Mouse (Mus musculus): ENCODE data around the gene Fam13c. TPM values are rescaled to one million over a fixed set of nuclear protein-coding genes. Genes with fewer than 3 reads are reported as not detected.
A peak's percentile ranks its signal among the peaks of the same experiment; 100 is the strongest.

Gene Fam13c
- polyA plus RNA-seq, 1 experiment from 2014 or later: 10.1 TPM

DNA sequence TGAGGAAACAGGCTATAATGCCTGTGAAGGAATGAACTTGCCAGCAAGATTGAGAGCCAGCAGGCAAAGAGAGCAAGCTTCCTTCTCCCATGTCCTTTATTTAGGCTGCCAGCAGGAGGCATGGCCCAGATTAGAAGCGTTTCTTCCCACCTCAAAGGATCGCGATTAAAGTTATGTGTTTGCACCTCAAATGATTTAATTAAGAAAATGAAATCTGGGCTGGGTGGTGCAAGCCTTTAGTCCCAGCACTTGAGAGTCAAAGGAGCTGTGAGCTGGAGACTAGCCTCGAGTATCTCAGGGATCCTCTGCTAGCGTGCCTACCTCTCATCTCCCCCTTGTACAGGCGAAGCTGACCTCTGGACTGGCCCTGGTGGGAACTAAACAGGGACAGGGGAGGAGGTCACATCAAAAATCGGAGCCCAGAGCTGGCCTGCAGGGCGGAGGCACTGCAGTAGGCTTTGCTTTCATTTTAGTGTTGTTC lies 93.1 kb downstream of the Fam13c start:
- Histone ChIP-seq H3K27me3 (no peaks in the 10 kb centered on the region), H3K36me3 (no peaks in the 10 kb centered on the region), H3K4me1 (no peaks in the 10 kb centered on the region), H3K4me2 (no peak overlapping the region), H3K4me3 (no peak overlapping the region), H3K27ac (no peak overlapping the region), H3K9ac (no peak overlapping the region), H3K9me3 (no peaks in the 10 kb centered on the region)
- ATAC-seq (ENCODE audit: borderline replicate concordance, extremely low read depth, low FRiP score, low TSS enrichment): no peak
- 75% methylated on average over 8 of the region's 8 CpGs for WGBS

- Histone ChIP-seq H3K27ac (no peak overlapping the region), H3K4me3 (no peak overlapping the region), H3K36me3 (no peaks in the 10 kb centered on the region), H3K9ac (no peak overlapping the region), H3K27me3 (no peaks in the 10 kb centered on the region), H3K4me2 (no peak overlapping the region), H3K9me3 (no peaks in the 10 kb centered on the region), H3K4me1 (no peaks in the 10 kb centered on the region)
- WGBS: 71% methylated on average over 12 of the region's 12 CpGs
- no peak for ATAC-seq (ENCODE audit: borderline replicate concordance, extremely low read depth, low FRiP score, low TSS enrichment)
Measured at GRCm38 (mm10) chr10:70533986-70534385, 93.7 kb downstream of the Fam13c start.

GRCm38 (mm10) chr10:70534571-70534970 lies 94.3 kb downstream of the Fam13c start:
- no peak overlapping the region for H3K4me2 ChIP-seq
- no peak overlapping the region for H3K27ac ChIP-seq
- no peak overlapping the region for H3K4me3 ChIP-seq
- no peaks in the 10 kb centered on the region for H3K4me1 ChIP-seq
- no peak for ATAC-seq (ENCODE audit: borderline replicate concordance, extremely low read depth, low FRiP score, low TSS enrichment)
- no peaks in the 10 kb centered on the region for H3K9me3 ChIP-seq
- 92% methylated on average over 10 of the region's 10 CpGs for WGBS
- H3K36me3 ChIP-seq: no peaks in the 10 kb centered on the region
- no peaks in the 10 kb centered on the region for H3K27me3 ChIP-seq
- H3K9ac ChIP-seq: no peak overlapping the region

DNA sequence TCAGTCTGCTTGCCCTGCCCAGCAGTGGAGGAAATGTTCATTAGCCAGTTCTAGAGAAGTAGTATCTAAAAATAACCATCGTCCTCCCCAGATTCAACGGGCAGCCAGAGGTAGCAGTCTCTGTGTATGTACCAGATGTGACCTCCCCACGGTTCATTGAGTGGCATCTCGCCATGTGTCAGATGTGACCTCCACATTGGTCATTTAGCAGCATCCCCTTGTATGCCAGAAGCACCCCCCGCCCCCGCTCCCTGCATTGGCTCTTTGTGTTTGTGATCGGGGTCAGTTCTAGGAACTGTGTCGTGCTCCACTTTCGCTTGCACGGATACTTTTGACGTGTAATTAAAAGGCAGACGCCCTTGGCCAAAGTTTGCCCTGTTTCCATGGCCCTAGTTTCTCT lies 95.1 kb downstream of the Fam13c start:
- Histone ChIP-seq H3K4me2 (no peak overlapping the region), H3K9me3 (no peaks in the 10 kb centered on the region), H3K4me1 (no peaks in the 10 kb centered on the region), H3K36me3 (no peaks in the 10 kb centered on the region), H3K9ac (no peak overlapping the region), H3K4me3 (no peak overlapping the region), H3K27ac (no peak overlapping the region), H3K27me3 (no peaks in the 10 kb centered on the region)
- ATAC-seq (ENCODE audit: borderline replicate concordance, extremely low read depth, low FRiP score, low TSS enrichment): no peak
- 83% methylated on average over 12 of the region's 12 CpGs for WGBS

- Histone ChIP-seq H3K9me3 (no peaks in the 10 kb centered on the region), H3K9ac (no peak overlapping the region), H3K27ac (no peak overlapping the region), H3K4me3 (no peak overlapping the region), H3K4me2 (no peak overlapping the region), H3K36me3 (no peaks in the 10 kb centered on the region), H3K27me3 (no peaks in the 10 kb centered on the region), H3K4me1 (no peaks in the 10 kb centered on the region)
- no peak for ATAC-seq (ENCODE audit: borderline replicate concordance, extremely low read depth, low FRiP score, low TSS enrichment)
- 67% methylated on average over 10 of the region's 10 CpGs for WGBS
Measured at GRCm38 (mm10) chr10:70537694-70538093, 97.4 kb downstream of the Fam13c start.

- H3K36me3 ChIP-seq: no peaks in the 10 kb centered on the region
- H3K4me2 ChIP-seq: no peak overlapping the region
- H3K9me3 ChIP-seq: no peaks in the 10 kb centered on the region
- no peak overlapping the region for H3K9ac ChIP-seq
- no peaks in the 10 kb centered on the region for H3K4me1 ChIP-seq
- H3K27ac ChIP-seq: no peak overlapping the region
- no peak overlapping the region for H3K4me3 ChIP-seq
- H3K27me3 ChIP-seq: no peaks in the 10 kb centered on the region
- ATAC-seq (ENCODE audit: borderline replicate concordance, extremely low read depth, low FRiP score, low TSS enrichment): no peak
- 82% methylated on average over 9 of the region's 9 CpGs for WGBS
Measured at GRCm38 (mm10) chr10:70539251-70539650, 99.0 kb downstream of the Fam13c start.

- Histone ChIP-seq H3K36me3 (no peaks in the 10 kb centered on the region), H3K27ac (no peak overlapping the region), H3K4me1 (no peaks in the 10 kb centered on the region), H3K27me3 (no peaks in the 10 kb centered on the region), H3K9ac (no peak overlapping the region), H3K4me2 (no peak overlapping the region), H3K4me3 (no peak overlapping the region), H3K9me3 (no peaks in the 10 kb centered on the region)
- ATAC-seq (ENCODE audit: borderline replicate concordance, extremely low read depth, low FRiP score, low TSS enrichment): 0 out of 2 replicates have a peak, but pooled peaks have one; percentile 46
- 81% methylated on average over 9 of the region's 9 CpGs for WGBS
Measured at GRCm38 (mm10) chr10:70540456-70541195, 100.3 kb downstream of the Fam13c start.

DNA sequence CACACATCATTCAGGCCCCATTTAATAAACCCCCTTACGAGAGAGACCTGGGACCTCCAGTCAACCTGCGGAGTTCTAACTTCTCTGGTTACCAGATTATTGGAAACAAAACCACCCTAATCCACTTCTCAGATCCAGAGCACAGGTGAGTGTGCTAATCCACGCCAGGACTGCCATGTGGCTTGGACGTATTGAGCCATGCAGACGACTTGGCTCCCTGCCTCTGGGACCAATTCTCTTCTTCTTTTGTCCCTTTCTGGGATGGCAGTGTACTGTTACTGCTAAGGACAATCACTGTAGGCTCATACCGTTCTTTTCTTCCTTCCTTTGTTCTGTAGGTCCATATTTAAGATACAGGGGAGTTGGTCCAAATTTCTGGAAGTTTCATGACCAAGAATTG lies 102.6 kb downstream of the Fam13c start:
- Histone ChIP-seq H3K36me3 (no peaks in the 10 kb centered on the region), H3K9me3 (no peaks in the 10 kb centered on the region), H3K27ac (no peak overlapping the region), H3K4me1 (no peaks in the 10 kb centered on the region), H3K27me3 (no peaks in the 10 kb centered on the region), H3K4me2 (no peak overlapping the region), H3K4me3 (no peak overlapping the region), H3K9ac (no peak overlapping the region)
- no peak for ATAC-seq (ENCODE audit: borderline replicate concordance, extremely low read depth, low FRiP score, low TSS enrichment)
- WGBS: 76% methylated on average over 6 of the region's 6 CpGs

- H3K9ac ChIP-seq: no peak overlapping the region
- H3K36me3 ChIP-seq: no peaks in the 10 kb centered on the region
- ATAC-seq (ENCODE audit: borderline replicate concordance, extremely low read depth, low FRiP score, low TSS enrichment): no peak
- no peak overlapping the region for H3K4me2 ChIP-seq
- H3K4me1 ChIP-seq: no peaks in the 10 kb centered on the region
- H3K27ac ChIP-seq: no peak overlapping the region
- H3K27me3 ChIP-seq: no peaks in the 10 kb centered on the region
- WGBS: 85% methylated on average over 3 of the region's 3 CpGs
- H3K4me3 ChIP-seq: no peak overlapping the region
- H3K9me3 ChIP-seq: no peaks in the 10 kb centered on the region
Measured at GRCm38 (mm10) chr10:70552531-70552930, 112.2 kb downstream of the Fam13c start.

- no peak for ATAC-seq (ENCODE audit: borderline replicate concordance, extremely low read depth, low FRiP score, low TSS enrichment)
Measured at GRCm38 (mm10) chr10:70563636-70564035, 123.4 kb downstream of the Fam13c start.

GRCm38 (mm10) chr10:70581556-70582211 lies 141.4 kb downstream of the Fam13c start:
- Histone ChIP-seq H3K4me2 (no peak overlapping the region), H3K9me3 (no peaks in the 10 kb centered on the region), H3K36me3 (no peaks in the 10 kb centered on the region), H3K4me1 (no peaks in the 10 kb centered on the region), H3K9ac (no peak overlapping the region), H3K4me3 (no peak overlapping the region), H3K27ac (no peak overlapping the region), H3K27me3 (no peaks in the 10 kb centered on the region)
- WGBS: 27% methylated on average over 7 of the region's 7 CpGs
- ATAC-seq (ENCODE audit: borderline replicate concordance, extremely low read depth, low FRiP score, low TSS enrichment): peak; percentile 35; the same call in 1 of the 2 replicates

More at GRCm38 (mm10) chr10:70563636-70564035, 123.4 kb downstream of the Fam13c start:
- Histone ChIP-seq H3K27me3 (no peaks in the 10 kb centered on the region), H3K4me1 (no peaks in the 10 kb centered on the region), H3K27ac (no peak overlapping the region), H3K9me3 (no peaks in the 10 kb centered on the region), H3K36me3 (no peaks in the 10 kb centered on the region), H3K4me2 (no peak overlapping the region), H3K9ac (no peak overlapping the region), H3K4me3 (no peak overlapping the region)
- 20% methylated on average over 3 of the region's 3 CpGs for WGBS

DNA sequence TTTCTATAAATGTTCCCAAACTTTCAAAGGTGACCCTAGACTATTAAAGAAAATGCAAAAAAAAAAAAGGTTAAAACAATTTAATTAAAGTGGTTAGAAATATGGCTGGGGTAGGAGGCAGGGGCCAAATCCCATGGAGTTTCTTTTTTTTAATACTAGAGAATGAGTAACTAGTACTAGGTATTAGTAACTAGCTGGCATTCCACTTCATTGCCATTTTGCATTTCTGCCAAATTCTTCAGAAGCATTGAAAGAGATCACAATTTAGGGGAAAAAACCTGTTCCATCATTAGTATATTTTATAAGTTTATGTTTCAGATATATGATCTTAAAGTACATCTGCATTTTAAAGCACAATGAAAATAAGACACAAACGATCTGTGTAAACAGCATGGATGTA lies 143.9 kb downstream of the Fam13c start:
- no peak for ATAC-seq (ENCODE audit: borderline replicate concordance, extremely low read depth, low FRiP score, low TSS enrichment)
- 82% methylated on average over 1 of the region's 1 CpGs for WGBS
- Histone ChIP-seq H3K27ac (no peak overlapping the region), H3K4me2 (no peak overlapping the region), H3K4me1 (no peaks in the 10 kb centered on the region), H3K4me3 (no peak overlapping the region), H3K9ac (no peak overlapping the region), H3K27me3 (no peaks in the 10 kb centered on the region), H3K9me3 (no peaks in the 10 kb centered on the region), H3K36me3 (no peaks in the 10 kb centered on the region)

Measured in lung, embryonic 15.5 days (tissue).